Mouse (Mus musculus): Measurements from ENCODE around the gene Podxl2. TPM values are rescaled to one million over a fixed set of nuclear protein-coding genes. Genes with fewer than 3 reads are reported as not detected.

Podxl2 gene
- polyA plus RNA-seq, 1 experiment from 2014 or later, result 56.8 TPM

DNA sequence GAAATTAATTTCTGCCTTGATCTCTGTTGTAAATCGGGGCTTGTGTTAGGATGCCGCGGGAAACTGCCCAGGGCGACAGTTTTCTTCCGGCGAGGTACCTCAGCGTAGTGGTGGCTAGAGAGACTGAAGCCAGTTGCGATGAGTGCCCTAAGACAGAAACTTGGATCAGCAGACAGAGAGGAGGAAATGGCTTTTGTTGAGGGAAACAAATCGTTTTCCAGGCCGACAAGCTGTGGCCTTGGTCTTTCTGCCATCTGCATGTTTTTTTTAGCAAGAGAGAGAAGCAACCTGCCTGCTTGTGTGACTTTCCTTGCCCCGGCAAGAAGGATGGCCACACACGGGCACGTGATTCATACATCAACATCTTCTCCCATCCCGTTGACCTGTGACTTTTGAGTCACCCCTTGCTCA lies 80.3 kb downstream of the Podxl2 start:
- H3K4me3 ChIP-seq (ENCODE audit: low read depth, low read length), result no peak overlapping the region
- no peak overlapping the region for H3K4me2 ChIP-seq (ENCODE audit: low read depth, low read length)
- ATAC-seq (replicated peaks; ENCODE audit: insufficient number of reproducible peaks, low FRiP score, low TSS enrichment, low read depth) (no peak), DNase-seq (ENCODE audit: low spot score) (no peak)
- WGBS, result 55% methylated on average over 14 of the region's 14 CpGs
- H3K27ac ChIP-seq (replicated peaks; ENCODE audit: low read depth, low read length), result no peak overlapping the region
- no peaks in the 10 kb centered on the region for H3K9me3 ChIP-seq (replicated peaks; ENCODE audit: control insufficient read depth, low read length)
- H3K4me1 ChIP-seq (ENCODE audit: control insufficient read depth, insufficient read depth, low read length), result no peaks in the 10 kb centered on the region
- H3K9ac ChIP-seq (replicated peaks; ENCODE audit: low read length), result no peak overlapping the region
- H3K27me3 ChIP-seq (ENCODE audit: control insufficient read depth, insufficient read depth, low read length), result no peaks in the 10 kb centered on the region
- no peaks in the 10 kb centered on the region for H3K36me3 ChIP-seq (replicated peaks; ENCODE audit: control insufficient read depth, insufficient read depth, low read depth, low read length)

DNA sequence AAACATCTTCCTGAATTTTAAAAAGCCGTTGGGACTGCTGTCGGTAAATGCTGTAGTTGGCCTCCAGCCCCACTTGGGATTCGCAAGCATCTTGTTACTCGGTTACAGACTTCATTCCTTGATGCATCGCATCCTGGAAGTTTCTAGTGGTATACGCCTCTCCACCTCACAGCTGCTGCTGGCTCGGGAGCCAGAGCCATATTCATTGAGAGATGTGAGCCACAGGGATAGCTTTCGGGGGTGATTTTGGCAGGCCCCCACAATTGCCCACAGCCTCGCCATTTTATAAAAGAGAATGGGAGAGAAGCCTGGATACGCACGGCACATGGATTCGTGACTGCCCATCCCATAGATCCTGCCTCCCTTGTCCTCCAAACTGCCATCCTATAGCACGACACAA lies 81.0 kb downstream of the Podxl2 start:
- ATAC-seq (replicated peaks; ENCODE audit: insufficient number of reproducible peaks, low FRiP score, low TSS enrichment, low read depth), result no peak
- DNase-seq (ENCODE audit: low spot score), result no peak
- Histone ChIP-seq H3K9ac (replicated peaks; ENCODE audit: low read length) (no peak overlapping the region), H3K9me3 (replicated peaks; ENCODE audit: control insufficient read depth, low read length) (no peaks in the 10 kb centered on the region), H3K27ac (replicated peaks; ENCODE audit: low read depth, low read length) (no peak overlapping the region), H3K4me3 (ENCODE audit: low read depth, low read length) (no peak overlapping the region), H3K4me2 (ENCODE audit: low read depth, low read length) (no peak overlapping the region), H3K4me1 (ENCODE audit: control insufficient read depth, insufficient read depth, low read length) (no peaks in the 10 kb centered on the region), H3K36me3 (replicated peaks; ENCODE audit: control insufficient read depth, insufficient read depth, low read depth, low read length) (no peaks in the 10 kb centered on the region), H3K27me3 (ENCODE audit: control insufficient read depth, insufficient read depth, low read length) (no peaks in the 10 kb centered on the region)
- whole genome bisulfite sequencing, result 80% methylated on average over 13 of the region's 13 CpGs

DNA sequence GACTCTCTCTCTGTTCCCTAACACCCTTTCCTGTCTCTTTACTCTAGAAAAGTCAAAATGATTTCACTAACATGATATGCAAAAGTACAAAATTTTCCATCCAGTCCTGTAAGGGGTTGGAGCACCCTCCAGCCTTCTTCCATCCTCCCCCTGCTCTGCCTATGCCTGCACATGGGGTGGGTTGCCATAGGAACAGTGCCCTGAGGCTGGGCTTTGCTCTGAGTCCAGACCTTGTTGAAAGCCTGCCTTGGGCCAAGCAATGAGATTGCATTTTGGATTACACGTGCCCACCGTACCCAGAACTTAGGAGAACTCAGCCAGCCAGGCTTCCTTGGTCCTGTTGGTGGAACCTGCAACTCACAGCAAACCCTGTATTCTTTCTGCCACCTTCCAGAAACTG lies 81.6 kb downstream of the Podxl2 start:
- Histone ChIP-seq H3K27me3 (ENCODE audit: control insufficient read depth, insufficient read depth, low read length) (no peaks in the 10 kb centered on the region), H3K9ac (replicated peaks; ENCODE audit: low read length) (no peak overlapping the region), H3K4me1 (ENCODE audit: control insufficient read depth, insufficient read depth, low read length) (0 out of 2 replicates have a peak, but pooled peaks cover 2% of the 10 kb centered on the region), H3K4me2 (ENCODE audit: low read depth, low read length) (no peak overlapping the region), H3K4me3 (ENCODE audit: low read depth, low read length) (no peak overlapping the region), H3K27ac (replicated peaks; ENCODE audit: low read depth, low read length) (no peak overlapping the region), H3K36me3 (replicated peaks; ENCODE audit: control insufficient read depth, insufficient read depth, low read depth, low read length) (no peaks in the 10 kb centered on the region), H3K9me3 (replicated peaks; ENCODE audit: control insufficient read depth, low read length) (no peaks in the 10 kb centered on the region)
- WGBS, result 35% methylated on average over 2 of the region's 2 CpGs
- DNase-seq (ENCODE audit: low spot score), result peak; percentile 42
- no peak for ATAC-seq (replicated peaks; ENCODE audit: insufficient number of reproducible peaks, low FRiP score, low TSS enrichment, low read depth)

Other genes starting within 250 kb of the Podxl2 start
- not detected in 2 replicates for gene Kbtbd12, start 237.1 kb downstream of the Podxl2 start, polyA plus RNA-seq (2014; fragmentation: Nextera tagmentation; extraction: Ambion mirVana)
- gene Mgll, start 150.6 kb downstream of the Podxl2 start, polyA plus RNA-seq (2014; fragmentation: Nextera tagmentation; extraction: Ambion mirVana), result 3.0 and 9.4 TPM in 2 replicates
- gene Abtb1, start 33.1 kb downstream of the Podxl2 start, polyA plus RNA-seq (2014; fragmentation: Nextera tagmentation; extraction: Ambion mirVana), result 13.7 and 16.5 TPM in 2 replicates
- 202 and 203 TPM in 2 replicates for gene Mcm2, start 23.7 kb upstream of the Podxl2 start, polyA plus RNA-seq (2014; fragmentation: Nextera tagmentation; extraction: Ambion mirVana)
- 41.0 and 45.0 TPM in 2 replicates for gene Tpra1, start 27.2 kb upstream of the Podxl2 start, polyA plus RNA-seq (2014; fragmentation: Nextera tagmentation; extraction: Ambion mirVana)